Mouse (Mus musculus) spleen, adult 2 months (tissue): ENCODE data around the gene Ttc30a2.

ENCODE experiments used
- CTCF ChIP-seq: fragments of 200-500 bp; IDR thresholded peaks from 2 replicates; pipeline ENCODE4 v1.5.1; 2011; ENCODE audit warnings: mild to moderate bottlenecking, inconsistent platforms; ENCODE audit not compliant: insufficient read depth, insufficient read length, insufficient replicate concordance; ENCODE audit errors: extremely low read depth
- POLR2A ChIP-seq: fragments of 200-500 bp; IDR thresholded peaks from 2 replicates; pipeline ENCODE4 v1.6.1; 2011; ENCODE audit warnings: low read depth, low read length, inconsistent platforms

- TF ChIP-seq CTCF (no peak), POLR2A (no peak)
These were observed 11.7 kb upstream of the Ttc30a2 start for GRCm38 (mm10) chr2:75989694-75990093.
